Mouse (Mus musculus): ENCODE results near the gene Cic.
A peak's percentile ranks its signal among the peaks of the same experiment; 100 is the strongest.
"Not testable (repeated sequence)": the region's sequence is repeated elsewhere in the genome, so short reads cannot be mapped to it uniquely, and the experiment has no call there.

Gene Cic

GRCm38 (mm10) chr7:25243361-25243760 is 24.1 kb upstream of the Cic start:
- DNase-seq (ENCODE audit: low spot score in 2 of 2): no peak

DNA sequence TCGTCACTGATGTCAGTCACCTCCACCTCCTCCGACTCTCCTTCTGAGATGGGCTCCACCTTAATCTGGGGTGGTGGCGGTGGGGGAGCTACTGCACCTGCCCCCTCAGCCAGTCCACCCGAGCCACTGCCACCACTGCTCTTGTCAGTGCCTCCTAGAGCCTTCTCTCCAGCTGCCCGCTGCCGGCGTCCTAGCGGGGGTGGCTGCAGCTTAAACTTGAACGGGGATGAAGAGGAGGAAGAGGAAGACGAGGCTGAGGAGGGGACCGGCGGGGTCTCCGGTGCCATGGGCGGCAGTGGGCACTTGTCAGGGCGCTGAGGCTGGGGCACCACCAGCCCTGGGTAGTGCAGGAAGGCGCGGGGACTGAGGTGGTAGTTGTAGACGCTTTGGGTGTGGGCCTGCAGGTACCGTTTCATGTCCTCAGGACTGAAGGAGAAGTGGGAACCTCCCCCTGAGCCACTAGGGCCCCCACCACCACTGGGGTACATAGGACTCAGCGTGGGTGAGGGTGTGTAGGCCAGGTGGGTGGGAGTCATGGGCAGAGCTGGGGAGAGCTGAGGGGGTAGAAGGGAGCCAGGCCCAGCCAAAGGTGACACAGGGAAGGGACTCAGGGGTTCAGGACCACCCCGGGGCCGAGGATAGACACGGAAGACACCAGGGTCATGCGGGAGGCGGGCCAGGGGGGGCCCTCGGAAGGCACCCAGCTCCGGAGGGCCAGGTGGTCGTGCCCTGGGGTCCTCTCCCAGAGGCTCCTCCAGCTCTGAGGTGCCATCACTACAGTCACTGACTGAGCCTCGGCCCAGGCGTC is 22.7 kb upstream of the Cic start:
- DNase-seq (ENCODE audit: low spot score in 2 of 2): no peak

GRCm38 (mm10) chr7:25246079-25246758 is 21.3 kb upstream of the Cic start:
- DNase-seq (ENCODE audit: low spot score in 2 of 2): peak; percentile 51 to 62

- DNase-seq (ENCODE audit: low spot score in 2 of 2): no peak
Observed at GRCm38 (mm10) chr7:25246759-25247137, 20.8 kb upstream of the Cic start.

- no peak for DNase-seq (ENCODE audit: low spot score in 2 of 2)
Observed at GRCm38 (mm10) chr7:25247498-25247897, 20.0 kb upstream of the Cic start.

DNA sequence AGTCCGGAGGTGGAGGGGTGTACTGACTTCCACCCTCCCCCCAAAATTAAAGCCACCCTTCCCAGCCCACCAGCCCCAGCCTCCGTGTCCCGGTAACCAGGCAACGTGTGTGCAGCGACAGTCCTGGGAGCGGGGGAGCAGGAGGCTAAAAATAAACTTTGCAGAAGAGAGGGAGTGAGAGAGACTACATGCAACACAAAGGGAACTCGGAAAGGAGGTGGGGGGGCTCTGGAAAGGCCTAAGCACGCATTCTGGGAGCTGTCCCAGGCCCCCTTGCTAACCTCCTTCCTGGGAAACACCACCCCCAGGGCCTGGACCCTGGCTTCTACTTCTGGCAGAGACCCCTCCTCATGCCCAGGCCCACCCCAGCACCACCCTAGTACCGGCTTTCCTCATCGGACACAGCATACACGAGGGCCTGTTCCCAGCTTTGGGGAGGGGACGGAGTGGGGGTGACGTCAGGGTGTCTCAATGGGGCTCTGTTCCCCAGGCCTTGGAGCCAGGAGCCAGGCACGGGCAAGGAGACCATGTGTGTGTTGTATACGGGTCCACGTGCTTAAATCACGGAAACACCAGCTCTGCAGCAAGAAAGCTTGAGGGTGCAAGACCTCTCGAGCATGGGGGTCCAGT is 19.4 kb upstream of the Cic start:
- peak; percentile 60 to 65 for DNase-seq (ENCODE audit: low spot score in 2 of 2)

DNA sequence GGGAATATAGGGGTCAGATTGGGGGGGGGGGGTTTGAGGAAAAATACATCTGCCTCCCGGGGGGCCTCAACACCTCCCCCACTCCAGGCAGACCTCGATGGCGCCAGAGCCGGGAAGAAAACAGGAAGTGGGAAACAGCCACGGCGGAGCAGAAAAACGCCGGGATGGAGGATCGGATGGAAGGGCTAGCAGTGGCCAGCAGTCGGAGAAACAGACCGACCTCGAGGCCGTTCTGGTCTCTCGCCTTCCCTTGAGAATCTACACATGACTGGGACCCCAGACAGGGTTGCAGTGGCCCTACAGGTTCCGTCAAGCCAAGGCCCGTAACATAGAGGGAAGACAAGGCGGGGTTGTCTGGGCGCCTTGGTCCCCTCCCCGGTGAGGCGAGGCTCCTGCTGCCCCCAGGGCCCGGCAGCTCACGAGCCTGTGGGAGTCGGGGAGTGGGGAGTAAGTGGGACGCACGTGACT is 18.6 kb upstream of the Cic start:
- DNase-seq (ENCODE audit: low spot score in 2 of 2): no peak

DNA sequence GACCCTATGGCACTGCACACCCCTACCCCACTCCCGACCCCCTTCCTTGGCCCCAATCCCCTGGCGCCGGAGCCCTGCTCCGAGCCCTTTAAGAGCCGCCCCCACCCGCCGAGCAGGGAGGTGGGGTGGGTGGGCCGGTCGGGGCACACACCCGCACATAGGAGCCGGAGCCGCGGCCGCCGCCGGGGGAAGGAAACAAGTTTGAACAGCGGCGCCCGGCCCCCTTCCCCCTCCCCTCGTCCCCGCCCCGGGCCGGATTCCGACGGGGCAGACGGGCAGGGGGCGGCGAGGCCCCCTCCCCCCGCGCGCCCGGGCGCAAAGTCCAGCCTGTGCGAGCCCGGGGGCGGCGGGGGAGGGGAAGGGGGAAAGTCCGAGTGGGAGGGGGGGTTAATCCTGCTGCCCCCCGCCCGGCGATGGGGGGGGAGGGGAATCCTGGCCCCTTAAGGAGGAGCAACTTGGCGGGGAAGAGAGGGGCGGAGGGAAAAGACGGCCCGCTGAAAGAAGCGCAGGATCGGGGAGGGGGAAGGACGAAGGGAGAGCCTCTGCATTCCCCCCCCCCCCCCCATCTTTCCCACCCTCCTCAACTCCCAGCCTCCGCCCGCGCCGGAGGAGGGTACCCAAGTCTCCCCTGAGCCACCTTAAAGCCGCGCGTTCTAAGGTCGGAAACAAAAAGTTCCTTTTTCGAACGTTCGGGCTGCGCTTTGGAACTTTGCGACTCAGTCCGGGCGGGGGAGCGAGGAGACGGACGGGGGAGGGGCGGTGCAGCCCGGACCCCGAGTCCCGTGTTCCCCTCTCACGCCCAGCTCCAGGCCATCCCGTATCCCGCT is 18.0 kb upstream of the Cic start:
- DNase-seq (ENCODE audit: low spot score in 2 of 2): peak; percentile 50 to 52

GRCm38 (mm10) chr7:25250141-25250972 is 17.1 kb upstream of the Cic start, which contains the start of gene Erf:
Gene Erf (minus strand): TSS chr7:25250761.
- peak; percentile 92 to 97 for DNase-seq (ENCODE audit: low spot score in 2 of 2)

GRCm38 (mm10) chr7:25251071-25251791 is 16.3 kb upstream of the Cic start:
- DNase-seq (ENCODE audit: low spot score in 2 of 2): no peak

DNA sequence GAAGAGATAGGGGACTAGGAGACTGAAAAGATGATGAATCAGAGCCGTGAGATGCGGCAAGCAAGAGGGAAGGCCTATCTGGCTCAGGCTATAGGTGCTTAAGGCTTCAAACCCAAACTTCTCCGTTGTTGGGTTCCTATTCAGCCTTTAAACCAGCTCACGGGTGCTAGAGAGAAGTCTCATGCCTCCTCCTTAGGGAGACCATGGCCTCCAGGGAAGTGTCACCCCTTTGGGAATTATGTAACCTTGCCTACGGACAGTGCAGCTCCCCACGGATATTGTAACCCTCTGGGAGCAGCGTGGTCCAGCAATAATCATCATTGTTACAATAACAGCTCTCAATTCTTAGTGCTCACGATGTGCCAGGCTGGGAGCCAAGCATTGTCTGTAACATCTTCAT is 15.7 kb upstream of the Cic start:
- DNase-seq (ENCODE audit: low spot score in 2 of 2): no peak

DNA sequence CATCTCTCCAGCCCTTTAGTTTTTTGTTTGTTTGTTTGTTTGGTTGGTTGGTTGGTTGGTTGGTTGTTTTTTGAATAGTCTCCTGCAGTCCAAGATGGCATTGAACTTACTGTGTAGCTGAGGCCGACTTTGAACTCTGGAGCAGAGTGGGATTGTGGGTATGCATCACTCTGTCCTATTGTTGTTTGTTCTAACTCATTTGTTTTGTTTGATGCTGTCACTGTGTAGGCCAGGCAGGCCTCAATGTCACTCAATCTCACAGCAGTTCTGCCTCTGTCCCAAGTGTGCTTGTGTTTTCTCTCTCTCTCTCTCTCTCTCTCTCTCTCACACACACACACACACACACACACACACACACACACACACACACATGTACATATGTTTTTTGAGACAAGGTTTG is 5.6 kb upstream of the Cic start:
- no peak for DNase-seq (ENCODE audit: low spot score in 2 of 2)

DNA sequence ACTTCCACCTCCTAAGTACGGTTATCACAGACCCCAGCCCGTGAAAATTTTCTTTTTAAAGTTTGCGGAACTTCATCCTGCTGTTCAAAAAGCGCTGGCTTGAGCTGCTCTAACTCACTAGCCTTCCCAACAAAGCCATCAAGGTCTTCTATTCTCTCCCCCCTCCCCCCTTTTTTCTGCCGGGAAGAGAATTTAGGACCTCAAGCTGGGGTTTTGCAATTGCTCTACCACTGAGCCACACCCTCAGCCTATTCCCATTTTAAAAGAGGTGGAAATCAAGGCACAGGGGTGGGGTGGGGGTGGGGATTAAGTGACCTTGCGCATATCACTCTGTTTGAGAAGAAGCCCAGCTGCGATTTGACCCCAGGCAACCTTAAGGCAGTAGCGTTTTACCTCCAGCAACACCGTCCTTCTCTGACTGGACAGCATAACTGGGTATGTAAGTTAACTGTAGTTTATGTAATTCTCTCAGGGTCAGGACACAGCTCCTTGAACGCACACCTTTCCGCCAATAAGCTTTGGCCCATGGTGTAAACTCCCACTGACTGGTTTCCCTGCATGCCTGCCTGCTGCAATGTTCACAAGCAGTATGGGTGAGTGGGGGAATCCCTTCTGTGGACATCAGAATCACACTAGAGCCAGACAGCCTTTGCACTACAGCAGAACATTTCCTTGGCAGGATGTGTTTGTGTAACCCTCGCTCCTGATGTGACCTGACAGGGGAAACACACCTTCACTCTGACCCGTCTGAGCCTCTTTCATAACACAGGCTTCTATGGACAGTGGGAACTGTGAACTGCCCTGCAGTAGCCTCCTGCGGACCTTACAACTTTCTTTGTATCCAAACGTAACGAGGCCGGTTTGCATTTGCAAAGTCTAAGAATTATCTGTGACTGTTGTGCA is 3.3 kb upstream of the Cic start:
- DNase-seq (ENCODE audit: low spot score in 2 of 2): no peak

GRCm38 (mm10) chr7:25265743-25266142 is 1.8 kb upstream of the Cic start:
- not testable (repeated sequence) for DNase-seq (ENCODE audit: low spot score in 2 of 2)

- no peak for DNase-seq (ENCODE audit: low spot score in 2 of 2)
Observed at GRCm38 (mm10) chr7:25266180-25266962, 1.1 kb upstream of the Cic start.

DNA sequence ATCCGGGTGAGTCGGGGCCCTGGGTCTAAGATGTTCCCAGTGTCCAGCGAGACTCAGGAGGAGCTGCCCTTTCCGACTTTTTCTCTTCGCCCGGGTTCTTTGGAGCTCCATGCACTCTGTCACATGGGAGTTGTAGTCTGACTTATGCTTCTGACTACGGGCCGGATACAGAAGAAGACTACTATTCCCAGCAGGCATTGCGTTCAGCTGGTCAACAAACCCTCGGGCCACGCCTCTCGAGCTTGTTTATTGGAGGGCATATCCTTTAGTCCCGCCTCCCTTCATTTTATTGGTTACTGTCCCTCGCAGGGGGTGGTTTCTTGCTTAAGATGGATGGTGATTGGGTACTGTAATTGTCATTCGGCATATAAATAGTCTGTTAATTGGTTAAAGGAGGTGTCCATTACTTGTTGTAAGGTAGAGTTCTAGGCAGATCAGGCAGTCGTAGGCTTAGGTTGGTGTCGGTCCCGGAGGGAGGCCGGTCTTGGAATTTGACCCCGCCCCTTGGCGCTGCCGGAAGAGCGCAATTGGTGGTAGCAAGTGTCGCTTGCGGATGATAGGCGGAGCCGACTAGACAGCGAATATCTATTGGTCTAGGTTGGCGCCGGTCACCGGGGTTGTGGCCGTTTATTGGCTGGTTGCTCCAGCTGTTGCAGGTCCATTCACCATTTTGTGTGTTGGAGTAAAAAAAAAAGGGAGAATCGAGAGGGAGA is 403 bp downstream of the Cic start:
- DNase-seq (ENCODE audit: low spot score in 2 of 2): peak; percentile 94 to 98

- DNase-seq (ENCODE audit: low spot score in 2 of 2): no peak
Observed at GRCm38 (mm10) chr7:25268588-25268987, 1.1 kb downstream of the Cic start.

DNA sequence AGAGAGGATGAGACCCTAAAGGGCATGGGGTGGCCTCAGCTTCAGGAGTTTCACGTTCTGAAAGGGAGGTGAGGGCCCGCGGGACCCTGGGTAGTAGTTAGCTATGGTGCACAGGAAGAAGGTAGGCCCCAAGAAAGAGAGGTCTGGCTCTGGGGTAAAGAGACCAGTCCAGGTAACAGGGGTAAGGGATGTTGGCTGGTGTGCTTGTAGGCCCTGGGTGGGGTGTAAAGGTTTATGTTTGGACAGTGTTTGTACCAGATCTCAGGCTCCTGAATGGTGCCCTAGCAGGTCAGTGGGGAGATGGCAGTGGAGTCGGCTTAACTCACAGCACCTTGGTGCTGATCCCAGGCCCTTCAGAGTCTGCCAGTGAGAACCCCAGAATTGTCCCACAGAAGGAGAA is 1.5 kb downstream of the Cic start:
- DNase-seq (ENCODE audit: low spot score in 2 of 2): no peak
